In the genomic region with DNA sequence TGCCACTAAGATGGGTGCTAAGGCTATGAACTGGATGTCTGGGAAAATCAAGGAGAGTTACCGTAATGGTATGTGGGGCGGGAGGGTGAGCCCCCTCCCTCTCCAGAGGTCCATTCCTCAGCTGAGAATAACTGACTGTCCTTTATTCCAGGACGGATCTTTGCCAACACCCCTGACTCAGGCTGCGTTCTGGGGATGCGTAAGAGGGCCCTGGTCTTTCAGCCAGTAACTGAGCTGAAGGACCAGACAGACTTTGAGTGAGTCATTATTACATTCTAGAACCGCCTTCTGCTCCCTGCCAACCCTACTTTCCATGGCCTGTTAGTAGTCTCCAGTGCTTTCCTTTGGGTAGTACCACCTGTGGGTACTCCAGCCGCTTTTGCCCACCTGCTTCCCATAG, we compare ENCODE assay signal across 28 mouse cellular contexts. TPM values are rescaled to one million over a fixed set of nuclear protein-coding genes. Genes with fewer than 3 reads are reported as not detected.
A peak's percentile ranks its signal among the peaks of the same experiment; 100 is the strongest.
DNase-seq lines count a peak whose midpoint lies in the region; ATAC-seq and TF ChIP-seq lines count a peak whose summit lies in the region.
"Had no signal": no experiment of that assay in that cellular context is flagged by ENCODE, and none has a peak within 500 bp of the region (broad histone marks: within the 10 kb centered on the region; RNA-seq: fewer than 3 reads in every experiment).

No protein-coding gene starts in this region.

- H3K9me3 ChIP-seq in heart, postnatal 0 days (replicated peaks; ENCODE audit: control insufficient read depth, low read length), result no peaks in the 10 kb centered on the region
- H3K9me3 ChIP-seq in MEL (replicated peaks; ENCODE audit: insufficient read depth, low read length), result no peaks in the 10 kb centered on the region
- H3K9me3 ChIP-seq: embryonic facial prominence, embryonic 10.5 days; embryonic facial prominence, embryonic 13.5 days; forebrain, embryonic 10.5 days; forebrain, embryonic 13.5 days; heart, embryonic 10.5 days; heart, embryonic 13.5 days had no signal

- H3K27ac ChIP-seq in heart, postnatal 0 days (ENCODE audit: low read depth), result peak overlapping the region; percentile 24; the same call in 1 of the 2 replicates
- no peak overlapping the region for H3K27ac ChIP-seq in MEL (ENCODE audit: control insufficient read depth, low read depth, low read length)
- H3K27ac ChIP-seq: embryonic facial prominence, embryonic 10.5 days; embryonic facial prominence, embryonic 13.5 days; forebrain, embryonic 10.5 days; forebrain, embryonic 13.5 days; heart, embryonic 10.5 days; heart, embryonic 13.5 days; hindbrain, embryonic 14.5 days; hindbrain, postnatal 0 days had no signal

- TF ChIP-seq RAD21 in MEL (IDR thresholded peaks at IDR 0.05; ENCODE audit: low read depth, low read length), result no peak

- no peaks in the 10 kb centered on the region for H3K27me3 ChIP-seq in heart, postnatal 0 days (ENCODE audit: control insufficient read depth, insufficient read depth, low read length)
- H3K27me3 ChIP-seq in MEL (ENCODE audit: control insufficient read depth in 1 of 2, insufficient read depth in 2 of 2, low read length in 2 of 2), result no peaks in the 10 kb centered on the region
- H3K27me3 ChIP-seq: embryonic facial prominence, embryonic 13.5 days; forebrain, embryonic 13.5 days; heart, embryonic 13.5 days had no signal

- ATAC-seq in heart, postnatal 0 days (ENCODE audit: insufficient read depth, low read depth), result no peak
- ATAC-seq: activated CD4-positive, CD25-positive, alpha-beta regulatory T cell, adult 4 months; forebrain, embryonic 13.5 days; forebrain, embryonic 16.5 days; hindbrain, postnatal 0 days; inflammation-experienced regulatory T-cells, adult 6 months; intestine, embryonic 16.5 days had no signal

- DNase-seq in heart, postnatal 0 days (ENCODE audit: low spot score), result no peak
- no peak for DNase-seq in heart, postnatal 10 days
- no peak for DNase-seq in MEL (ENCODE audit: low read depth, low spot score)
- peak; percentile 83 for DNase-seq in NIH3T3 (ENCODE audit: low read depth)
- DNase-seq in kidney, postnatal 14 days, result no peak
- DNase-seq in retina, embryonic 14.5 days (ENCODE audit: low spot score), result no peak
- DNase-seq: adrenal gland, adult 8-10 months; adrenal gland, postnatal 25 days; cerebellum, adult 11-12 months; cerebellum, adult 8-10 months; cerebellum, postnatal 10 days; cerebellum, postnatal 36 days; embryo, embryonic 11 days had no signal

- TF ChIP-seq CTCF in heart, postnatal 0 days (IDR thresholded peaks at IDR 0.05; ENCODE audit: low read depth), result no peak
- TF ChIP-seq CTCF in MEL (IDR thresholded peaks at IDR 0.05 in 2 of 3, conservative IDR thresholded peaks at IDR 0.05 in 1 of 3; ENCODE audit: control insufficient read depth in 1 of 3, insufficient read depth in 1 of 3, low read depth in 2 of 3, low read length in 3 of 3, poor library complexity in 1 of 3, severe bottlenecking in 1 of 3), result no peak

- no peaks in the 10 kb centered on the region for H3K4me1 ChIP-seq in heart, postnatal 0 days (ENCODE audit: control insufficient read depth, insufficient read depth)
- no peaks in the 10 kb centered on the region for H3K4me1 ChIP-seq in MEL (ENCODE audit: control insufficient read depth in 1 of 2, insufficient read depth in 2 of 2, low read length in 2 of 2)
- H3K4me1 ChIP-seq: embryonic facial prominence, embryonic 13.5 days; forebrain, embryonic 10.5 days; forebrain, embryonic 13.5 days; heart, embryonic 13.5 days had no signal

- no peak overlapping the region for H3K4me3 ChIP-seq in heart, postnatal 0 days (ENCODE audit: low read depth, low read length)
- H3K4me3 ChIP-seq in MEL (ENCODE audit: control insufficient read depth in 1 of 2, insufficient read depth in 1 of 2, low read depth in 2 of 2, low read length in 2 of 2), result no peak overlapping the region
- H3K4me3 ChIP-seq: embryonic facial prominence, embryonic 10.5 days; embryonic facial prominence, embryonic 13.5 days; erythroblast, embryonic 14.5 days; forebrain, embryonic 10.5 days; forebrain, embryonic 13.5 days; heart, embryonic 10.5 days; heart, embryonic 13.5 days had no signal

- TF ChIP-seq POLR2A in MEL (IDR thresholded peaks at IDR 0.05; ENCODE audit: control insufficient read depth in 1 of 2, insufficient read depth in 1 of 2, low read depth in 1 of 2, low read length in 2 of 2, poor library complexity in 1 of 2), result no peak

- 85% methylated on average over 7 of the region's 7 CpGs for WGBS in heart, postnatal 0 days

- no peak for TF ChIP-seq EP300 in heart, postnatal 0 days (IDR thresholded peaks at IDR 0.05; ENCODE audit: low read depth)
- no peak for TF ChIP-seq EP300 in MEL (IDR thresholded peaks at IDR 0.05; ENCODE audit: low read depth in 1 of 2, low read length in 2 of 2)

- no peaks in the 10 kb centered on the region for H3K79me2 ChIP-seq in MEL (ENCODE audit: control insufficient read depth, insufficient read depth, low read length, poor library complexity)

- no peak overlapping the region for H3K4me2 ChIP-seq in heart, postnatal 0 days (ENCODE audit: low read depth, low read length)
- H3K4me2 ChIP-seq: embryonic facial prominence, embryonic 13.5 days; forebrain, embryonic 13.5 days; heart, embryonic 13.5 days; hindbrain, embryonic 14.5 days had no signal

- H3K36me3 ChIP-seq in heart, postnatal 0 days (replicated peaks; ENCODE audit: control insufficient read depth, insufficient read depth, low read length), result peaks cover 99% of the 10 kb centered on the region
- H3K36me3 ChIP-seq in MEL (ENCODE audit: control insufficient read depth in 1 of 2, insufficient read depth in 2 of 2, low read length in 2 of 2), result peaks cover 0 to 27% of the 10 kb centered on the region in 2 experiments; a peak in 2 of 4 replicates

- intact Hi-C loops in heart, postnatal 10 days (cut with DNase I), result no loop called here

- H3K9ac ChIP-seq in heart, postnatal 0 days (replicated peaks; ENCODE audit: low read depth, low read length), result no peak overlapping the region
- no peak overlapping the region for H3K9ac ChIP-seq in MEL (ENCODE audit: control insufficient read depth, low read depth, low read length, poor library complexity, severe bottlenecking)
- H3K9ac ChIP-seq: embryonic facial prominence, embryonic 13.5 days; forebrain, embryonic 13.5 days; heart, embryonic 13.5 days; hindbrain, embryonic 14.5 days had no signal

TF ChIP-seq in MEL, 35 proteins besides CTCF, POLR2A, EP300 and RAD21:
- TF ChIP-seq ETS1 (IDR thresholded peaks at IDR 0.05; ENCODE audit: low read depth, low read length), result no peak
- peak; percentile 55; the same call in 1 of the 2 replicates for TF ChIP-seq POLR2AphosphoS2 (IDR thresholded peaks at IDR 0.05; ENCODE audit: low read length)
- TF ChIP-seq HCFC1 (IDR thresholded peaks at IDR 0.05; ENCODE audit: low read depth, low read length), result no peak
- TF ChIP-seq ZNF384 (IDR thresholded peaks at IDR 0.05; ENCODE audit: low read depth, low read length), result no peak

RNA-seq across cellular contexts. Expression of a gene that starts 34.0 kb away (rescaled TPM):
- total RNA-seq in heart, postnatal 0 days (2014; rRNA removed; ENCODE audit: low replicate concordance), result 99.6 and 158 TPM in 2 replicates
- polyA plus RNA-seq in heart, postnatal 0 days (2015; fragmentation: Nextera tagmentation; extraction: Ambion mirVana), result 95.6 and 111 TPM in 2 replicates
- total RNA-seq in heart, postnatal 10 days (2021), result 100 to 1,000 TPM; 104 to 109 TPM
- total RNA-seq in MEL (2012; rRNA removed), result 28.7 and 33.1 TPM in 2 replicates
- 10 to 100 TPM in 1 of 2 experiments, not detected in 1; 38.2 TPM for polyA plus RNA-seq in MEL (2012; ENCODE audit: insufficient read depth in 1 of 2, insufficient read length in 2 of 2, low read depth in 1 of 2, low replicate concordance in 2 of 2, missing spikeins in 1 of 2)

RNA-seq across cellular contexts. Expression of a gene that starts 35.5 kb away (rescaled TPM):
- 0.92 and 1.9 TPM in 2 replicates for total RNA-seq in heart, postnatal 0 days (2014; rRNA removed; ENCODE audit: low replicate concordance)
- polyA plus RNA-seq in heart, postnatal 0 days (2015; fragmentation: Nextera tagmentation; extraction: Ambion mirVana), result 0.63 and 0.89 TPM in 2 replicates
- under 1 TPM; 0.57 to 0.64 TPM for total RNA-seq in heart, postnatal 10 days (2021)
- not detected in 2 replicates for total RNA-seq in MEL (2012; rRNA removed)
- polyA plus RNA-seq in MEL (2012; ENCODE audit: insufficient read depth in 1 of 2, insufficient read length in 2 of 2, low read depth in 1 of 2, low replicate concordance in 2 of 2, missing spikeins in 1 of 2), result under 1 TPM in 1 of 2 experiments, not detected in 1; 0.52 TPM
- total RNA-seq: gastrocnemius, adult 18-20 months; gastrocnemius, postnatal 25 days had no signal
- polyA plus RNA-seq: erythroblast, embryonic 14.5 days had no signal

RNA-seq across cellular contexts. Expression of a gene that starts 37.9 kb away (rescaled TPM):
- total RNA-seq in heart, postnatal 0 days (2014; rRNA removed; ENCODE audit: low replicate concordance), result 13.3 and 16.7 TPM in 2 replicates
- polyA plus RNA-seq in heart, postnatal 0 days (2015; fragmentation: Nextera tagmentation; extraction: Ambion mirVana), result 8.0 and 10.1 TPM in 2 replicates
- total RNA-seq in heart, postnatal 10 days (2021), result 10 to 100 TPM; 16.7 to 18.5 TPM
- 34.1 and 41.4 TPM in 2 replicates for total RNA-seq in MEL (2012; rRNA removed)
- 10 to 100 TPM in 1 of 2 experiments, not detected in 1; 96.5 TPM for polyA plus RNA-seq in MEL (2012; ENCODE audit: insufficient read depth in 1 of 2, insufficient read length in 2 of 2, low read depth in 1 of 2, low replicate concordance in 2 of 2, missing spikeins in 1 of 2)

RNA-seq across cellular contexts. Expression of a gene that starts 39.1 kb away (rescaled TPM):
- total RNA-seq in heart, postnatal 0 days (2014; rRNA removed; ENCODE audit: low replicate concordance), result 216 and 219 TPM in 2 replicates
- polyA plus RNA-seq in heart, postnatal 0 days (2015; fragmentation: Nextera tagmentation; extraction: Ambion mirVana), result 205 and 213 TPM in 2 replicates
- total RNA-seq in heart, postnatal 10 days (2021), result 100 to 1,000 TPM; 571 to 624 TPM
- total RNA-seq in MEL (2012; rRNA removed), result 96.0 and 150 TPM in 2 replicates
- 100 to 1,000 TPM in 1 of 2 experiments, not detected in 1; 125 TPM for polyA plus RNA-seq in MEL (2012; ENCODE audit: insufficient read depth in 1 of 2, insufficient read length in 2 of 2, low read depth in 1 of 2, low replicate concordance in 2 of 2, missing spikeins in 1 of 2)
